Mouse (Mus musculus): ENCODE data around the gene Dis3l2. TPM values are rescaled to one million over a fixed set of nuclear protein-coding genes. Genes with fewer than 3 reads are reported as not detected.

Gene Dis3l2
- total and polyA plus RNA-seq, 3 experiments = 12.4 to 17.4 (median 16.5) TPM

GRCm38 (mm10) chr1:87008211-87008610, 304.6 kb downstream of the Dis3l2 start:
- Histone ChIP-seq H3K4me2 (ENCODE audit: insufficient read depth, low read depth, poor library complexity, severe bottlenecking) (no peak overlapping the region), H3K27ac (ENCODE audit: insufficient read depth, low read depth) (no peak overlapping the region), H3K4me3 (replicated peaks in 1 of 3; ENCODE audit: low read depth in 2 of 3, low read length in 2 of 3, poor library complexity in 1 of 3) (no peak overlapping the region), H3K9me3 (replicated peaks; ENCODE audit: low read length) (no peaks in the 10 kb centered on the region), H3K27me3 (replicated peaks) (no peaks in the 10 kb centered on the region), H3K79me2 (replicated peaks; ENCODE audit: control insufficient read depth, extremely low read depth, insufficient read depth, poor library complexity, severe bottlenecking) (no peaks in the 10 kb centered on the region), H3K9ac (ENCODE audit: insufficient read depth, low read depth) (no peak overlapping the region), H3K4me1 (ENCODE audit: control insufficient read depth in 1 of 2, insufficient read depth in 2 of 2) (peaks cover 0 to 2% of the 10 kb centered on the region in 2 experiments; a peak in 1 of 4 replicates), H3K36me3 (replicated peaks in 1 of 2; ENCODE audit: control insufficient read depth in 1 of 2, insufficient read depth in 1 of 2, low read length in 1 of 2) (peaks cover 0 to 3% of the 10 kb centered on the region in 2 experiments)
- dilution Hi-C loops (cut with MboI; ENCODE audit: extremely low pct_ligation_motif_present, extremely low pct_unique_long_range_greater_than_20kb, low sequenced_read_pairs) (no loop called here), in situ Hi-C loops (cut with MboI; ENCODE audit: low pct_ligation_motif_present, low pct_unique_long_range_greater_than_20kb, low sequenced_read_pairs) (no loop called here)
- TF ChIP-seq ZKSCAN1 (IDR thresholded peaks at IDR 0.05; ENCODE audit: borderline replicate concordance, low read depth, low read length) = no peak
- TF ChIP-seq TCF12 (IDR thresholded peaks at IDR 0.05; ENCODE audit: low read depth, low read length) = no peak
- no peak for TF ChIP-seq POLR2AphosphoS2 (IDR thresholded peaks at IDR 0.05; ENCODE audit: low read depth, low read length)
- TF ChIP-seq USF2 (conservative IDR thresholded peaks at IDR 0.05; ENCODE audit: low read depth, low read length) = no peak
- no peak for TF ChIP-seq IRF4 (IDR thresholded peaks at IDR 0.05; ENCODE audit: low read depth, low read length)
- no peak for TF ChIP-seq HCFC1 (IDR thresholded peaks at IDR 0.05; ENCODE audit: low read depth, low read length)
- no peak for TF ChIP-seq CHD1 (IDR thresholded peaks at IDR 0.05; ENCODE audit: low read depth, low read length)
- TF ChIP-seq MYC (IDR thresholded peaks at IDR 0.05; ENCODE audit: low read depth, low read length) = no peak
- TF ChIP-seq MAZ (IDR thresholded peaks at IDR 0.05; ENCODE audit: low read depth, low read length) = no peak
- DNase-seq (ENCODE audit: extremely low read depth) = no peak

DNA sequence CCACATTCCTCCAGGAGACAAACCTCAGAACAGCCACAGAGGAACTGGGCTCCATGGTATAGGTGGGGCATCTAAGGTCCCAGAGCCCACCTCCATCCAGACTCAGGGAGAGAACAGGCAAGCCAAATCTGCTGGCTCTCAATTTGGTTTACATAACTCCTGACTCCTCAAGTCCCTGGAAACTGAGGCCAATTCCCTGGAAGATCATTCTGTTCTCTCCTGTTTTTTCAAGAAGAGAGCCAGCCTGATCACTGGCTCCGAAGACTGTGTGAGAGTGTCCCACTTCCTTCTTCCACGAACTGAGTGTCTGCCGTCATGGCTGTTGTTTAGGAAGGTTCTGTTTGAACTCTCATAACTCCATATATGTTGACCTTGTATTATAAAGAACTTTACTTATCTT, 305.5 kb downstream of the Dis3l2 start:
- TF ChIP-seq MAZ (IDR thresholded peaks at IDR 0.05; ENCODE audit: low read depth, low read length) (no peak), JUN (IDR thresholded peaks at IDR 0.05; ENCODE audit: insufficient read depth, low read depth, low read length) (no peak), E2F4 (IDR thresholded peaks at IDR 0.05; ENCODE audit: insufficient replicate concordance, low read depth, low read length) (no peak), TBP (conservative IDR thresholded peaks at IDR 0.05; ENCODE audit: low read depth, low read length) (no peak), ETS1 (conservative IDR thresholded peaks at IDR 0.05; ENCODE audit: low read depth, low read length) (no peak), BHLHE40 (IDR thresholded peaks at IDR 0.05; ENCODE audit: low read depth, low read length) (no peak), RCOR1 (conservative IDR thresholded peaks at IDR 0.05; ENCODE audit: low read depth, low read length) (no peak), MAFK (IDR thresholded peaks at IDR 0.05; ENCODE audit: insufficient replicate concordance, low read length) (no peak)
- dilution Hi-C loops (cut with MboI; ENCODE audit: extremely low pct_ligation_motif_present, extremely low pct_unique_long_range_greater_than_20kb, low sequenced_read_pairs) = no loop called here
- Histone ChIP-seq H3K9ac (ENCODE audit: insufficient read depth, low read depth) (no peak overlapping the region), H3K79me2 (replicated peaks; ENCODE audit: control insufficient read depth, extremely low read depth, insufficient read depth, poor library complexity, severe bottlenecking) (no peaks in the 10 kb centered on the region), H3K9me3 (replicated peaks; ENCODE audit: low read length) (no peaks in the 10 kb centered on the region), H3K27me3 (replicated peaks) (no peaks in the 10 kb centered on the region), H3K4me1 (ENCODE audit: control insufficient read depth in 1 of 2, insufficient read depth in 2 of 2) (peaks cover 0 to 2% of the 10 kb centered on the region in 2 experiments; a peak in 1 of 4 replicates), H3K36me3 (replicated peaks in 1 of 2; ENCODE audit: control insufficient read depth in 1 of 2, insufficient read depth in 1 of 2, low read length in 1 of 2) (peaks cover 0 to 3% of the 10 kb centered on the region in 2 experiments), H3K27ac (ENCODE audit: insufficient read depth, low read depth) (no peak overlapping the region), H3K4me3 (replicated peaks in 1 of 3; ENCODE audit: low read depth in 2 of 3, low read length in 2 of 3, poor library complexity in 1 of 3) (no peak overlapping the region), H3K4me2 (ENCODE audit: insufficient read depth, low read depth, poor library complexity, severe bottlenecking) (no peak overlapping the region)
- no peak for DNase-seq (ENCODE audit: extremely low read depth)
- in situ Hi-C loops (cut with MboI; ENCODE audit: low pct_ligation_motif_present, low pct_unique_long_range_greater_than_20kb, low sequenced_read_pairs) = no loop called here

All from CH12.LX (cell line).